In the genomic region with DNA sequence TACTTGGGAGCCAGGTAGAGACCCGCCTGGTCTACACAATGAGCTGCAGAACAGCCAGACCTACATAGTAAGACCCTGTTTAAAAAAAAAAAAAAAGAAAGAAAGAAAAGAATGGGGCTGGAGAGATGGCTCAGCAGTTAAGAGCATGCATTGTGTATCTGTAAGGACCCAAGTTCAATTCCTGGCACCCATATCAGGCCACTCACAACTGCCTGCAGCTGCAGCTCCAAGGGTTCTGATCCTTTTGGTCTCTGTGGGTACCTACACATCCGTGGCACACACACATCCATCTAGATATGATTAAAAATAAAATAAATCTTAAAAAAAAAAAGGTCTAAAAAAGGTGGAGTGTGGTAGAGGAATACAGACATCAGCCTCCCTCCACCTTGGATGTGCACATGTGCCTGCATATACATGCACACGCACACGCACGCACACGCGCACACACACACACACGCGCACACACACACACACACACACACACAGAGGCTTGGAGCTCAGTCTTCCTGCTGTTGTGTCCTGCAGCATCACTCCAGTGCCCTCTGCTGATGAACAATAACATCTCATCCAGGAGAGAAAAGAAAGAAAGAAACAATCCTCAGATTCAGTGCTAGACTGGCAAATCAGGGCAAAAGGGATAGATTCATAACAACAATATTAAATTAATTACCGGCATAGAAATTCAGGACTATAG, we compare ENCODE assay signal across 11 mouse cellular contexts. TPM values are rescaled to one million over a fixed set of nuclear protein-coding genes. Genes with fewer than 3 reads are reported as not detected.
A peak's percentile ranks its signal among the peaks of the same experiment; 100 is the strongest.
DNase-seq lines count a peak whose midpoint lies in the region; ATAC-seq and TF ChIP-seq lines count a peak whose summit lies in the region.
"Had no signal": no experiment of that assay in that cellular context is flagged by ENCODE, and none has a peak within 500 bp of the region (broad histone marks: within the 10 kb centered on the region; RNA-seq: fewer than 3 reads in every experiment).

No protein-coding gene starts in this region.

- no peak overlapping the region for H3K27ac ChIP-seq in heart, embryonic 11.5 days (ENCODE audit: low read depth, low read length)
- H3K27ac ChIP-seq in liver, adult 2 months (replicated peaks; ENCODE audit: insufficient read depth, low read depth, low read length), result no peak overlapping the region
- no peak overlapping the region for H3K27ac ChIP-seq in liver, embryonic 12.5 days
- H3K27ac ChIP-seq in MEL (ENCODE audit: control insufficient read depth, low read depth, low read length), result no peak overlapping the region
- H3K27ac ChIP-seq: liver, embryonic 13.5 days had no signal

- 79% methylated on average over 10 of the region's 10 CpGs for WGBS in heart, embryonic 11.5 days (ENCODE audit: insufficient replicate concordance)
- 84% methylated on average over 10 of the region's 10 CpGs for WGBS in liver, adult 2 months
- WGBS in liver, embryonic 12.5 days (ENCODE audit: insufficient replicate concordance), result 73% methylated on average over 10 of the region's 10 CpGs

- no peak overlapping the region for H3K4me3 ChIP-seq in heart, embryonic 11.5 days (ENCODE audit: low read depth, low read length)
- H3K4me3 ChIP-seq in liver, adult 2 months (ENCODE audit: insufficient read depth, low read depth, low read length), result no peak overlapping the region
- no peak overlapping the region for H3K4me3 ChIP-seq in liver, embryonic 12.5 days
- H3K4me3 ChIP-seq in MEL (ENCODE audit: control insufficient read depth in 1 of 2, insufficient read depth in 1 of 2, low read depth in 2 of 2, low read length in 2 of 2), result no peak overlapping the region
- H3K4me3 ChIP-seq: liver, embryonic 13.5 days had no signal

- no peak for TF ChIP-seq EP300 in MEL (IDR thresholded peaks at IDR 0.05; ENCODE audit: low read depth in 1 of 2, low read length in 2 of 2)

- TF ChIP-seq RAD21 in MEL (IDR thresholded peaks at IDR 0.05; ENCODE audit: low read depth, low read length), result peak; percentile 42

- no peak overlapping the region for H3K4me2 ChIP-seq in heart, embryonic 11.5 days
- H3K4me2 ChIP-seq in liver, embryonic 12.5 days, result no peak overlapping the region
- H3K4me2 ChIP-seq: liver, embryonic 13.5 days had no signal

- no peak for TF ChIP-seq POLR2A in liver, adult 2 months (IDR thresholded peaks at IDR 0.05; ENCODE audit: extremely low read depth, insufficient read depth, low read length)
- TF ChIP-seq POLR2A in MEL (IDR thresholded peaks at IDR 0.05; ENCODE audit: control insufficient read depth in 1 of 2, insufficient read depth in 1 of 2, low read depth in 1 of 2, low read length in 2 of 2, poor library complexity in 1 of 2), result no peak

- no peaks in the 10 kb centered on the region for H3K79me2 ChIP-seq in liver, adult 2 months (ENCODE audit: control insufficient read depth, insufficient read depth, low read length)
- H3K79me2 ChIP-seq in MEL (ENCODE audit: control insufficient read depth, insufficient read depth, low read length, poor library complexity), result no peaks in the 10 kb centered on the region

- ATAC-seq in heart, embryonic 11.5 days (replicated peaks; ENCODE audit: insufficient number of reproducible peaks, low FRiP score, low TSS enrichment), result no peak
- ATAC-seq in liver, embryonic 12.5 days, result no peak
- peak; percentile 19 for ATAC-seq in inflammation-experienced regulatory T-cells, adult 6 months
- no peak for ATAC-seq in megakaryocyte-erythroid progenitor cell, adult 5-6 weeks (replicated peaks; ENCODE audit: low FRiP score, low TSS enrichment, poor library complexity, severe bottlenecking)
- ATAC-seq: forebrain, embryonic 16.5 days had no signal

- peak; percentile 29; the same call in 1 of the 2 replicates for TF ChIP-seq CTCF in liver, adult 2 months (IDR thresholded peaks at IDR 0.05; ENCODE audit: low read depth, low read length)
- peak in 2 of 3 experiments; percentile 42 to 49; a peak in 3 of 6 replicates for TF ChIP-seq CTCF in MEL (IDR thresholded peaks at IDR 0.05 in 2 of 3, conservative IDR thresholded peaks at IDR 0.05 in 1 of 3; ENCODE audit: control insufficient read depth in 1 of 3, insufficient read depth in 1 of 3, low read depth in 2 of 3, low read length in 3 of 3, poor library complexity in 1 of 3, severe bottlenecking in 1 of 3)

- no peaks in the 10 kb centered on the region for H3K36me3 ChIP-seq in heart, embryonic 11.5 days (ENCODE audit: control insufficient read depth, insufficient read depth, low read length)
- no peaks in the 10 kb centered on the region for H3K36me3 ChIP-seq in liver, adult 2 months (ENCODE audit: control insufficient read depth, insufficient read depth, low read length)
- no peaks in the 10 kb centered on the region for H3K36me3 ChIP-seq in liver, embryonic 12.5 days
- H3K36me3 ChIP-seq in MEL (ENCODE audit: control insufficient read depth in 1 of 2, insufficient read depth in 2 of 2, low read length in 2 of 2), result peaks cover 0 to 12% of the 10 kb centered on the region in 2 experiments; a peak in 2 of 4 replicates
- H3K36me3 ChIP-seq: liver, embryonic 13.5 days had no signal

- no peaks in the 10 kb centered on the region for H3K27me3 ChIP-seq in heart, embryonic 11.5 days (ENCODE audit: control insufficient read depth, insufficient read depth, low read length)
- H3K27me3 ChIP-seq in liver, adult 2 months (ENCODE audit: control insufficient read depth, insufficient read depth, low read length), result no peaks in the 10 kb centered on the region
- peaks cover 10% of the 10 kb centered on the region for H3K27me3 ChIP-seq in liver, embryonic 12.5 days (replicated peaks)
- H3K27me3 ChIP-seq in MEL (ENCODE audit: control insufficient read depth in 1 of 2, insufficient read depth in 2 of 2, low read length in 2 of 2), result no peaks in the 10 kb centered on the region
- H3K27me3 ChIP-seq: liver, embryonic 13.5 days had no signal

- H3K4me1 ChIP-seq in heart, embryonic 11.5 days (ENCODE audit: control insufficient read depth, insufficient read depth, low read length), result no peaks in the 10 kb centered on the region
- H3K4me1 ChIP-seq in liver, adult 2 months (ENCODE audit: control insufficient read depth, insufficient read depth, low read length), result peaks cover 2% of the 10 kb centered on the region; the same call in 1 of the 2 replicates
- H3K4me1 ChIP-seq in liver, embryonic 12.5 days, result no peaks in the 10 kb centered on the region
- H3K4me1 ChIP-seq in MEL (ENCODE audit: control insufficient read depth in 1 of 2, insufficient read depth in 2 of 2, low read length in 2 of 2), result peaks cover 0 to 7% of the 10 kb centered on the region in 2 experiments; a peak in 3 of 4 replicates
- H3K4me1 ChIP-seq: liver, embryonic 13.5 days had no signal

- no peak overlapping the region for H3K9ac ChIP-seq in heart, embryonic 11.5 days (ENCODE audit: low read depth, low read length)
- H3K9ac ChIP-seq in liver, adult 2 months (ENCODE audit: low read depth, low read length), result no peak overlapping the region
- no peak overlapping the region for H3K9ac ChIP-seq in liver, embryonic 12.5 days
- H3K9ac ChIP-seq in MEL (ENCODE audit: control insufficient read depth, low read depth, low read length, poor library complexity, severe bottlenecking), result no peak overlapping the region
- H3K9ac ChIP-seq: liver, embryonic 13.5 days had no signal

- DNase-seq in heart, adult 11 months, result peak; percentile 74
- no peak for DNase-seq in liver, adult 2 months (ENCODE audit: extremely low read depth, low read depth, low spot score)
- DNase-seq in MEL (ENCODE audit: low read depth, low spot score), result peak; percentile 31
- DNase-seq in yolk sac, embryonic 10.5 days (ENCODE audit: low spot score), result no peak
- DNase-seq: cerebellum, adult 11 months; liver, embryonic 13.5 days had no signal

- no peaks in the 10 kb centered on the region for H3K9me3 ChIP-seq in heart, embryonic 11.5 days (replicated peaks; ENCODE audit: control insufficient read depth, low read length)
- H3K9me3 ChIP-seq in liver, embryonic 12.5 days (replicated peaks), result no peaks in the 10 kb centered on the region
- H3K9me3 ChIP-seq in MEL (replicated peaks; ENCODE audit: insufficient read depth, low read length), result no peaks in the 10 kb centered on the region
- H3K9me3 ChIP-seq: liver, embryonic 13.5 days had no signal

TF ChIP-seq in MEL, 35 proteins besides CTCF, POLR2A, EP300 and RAD21:
- TF ChIP-seq CHD1 (IDR thresholded peaks at IDR 0.05; ENCODE audit: low read depth, low read length), result no peak
- no peak for TF ChIP-seq MXI1 (IDR thresholded peaks at IDR 0.05; ENCODE audit: low read depth, low read length)
- TF ChIP-seq TCF12 (IDR thresholded peaks at IDR 0.05; ENCODE audit: low read depth, low read length), result no peak
- TF ChIP-seq SMC3 (IDR thresholded peaks at IDR 0.05; ENCODE audit: low read depth, low read length), result peak; percentile 43
- TF ChIP-seq MEF2A (IDR thresholded peaks at IDR 0.05; ENCODE audit: extremely low read depth, insufficient replicate concordance, low read depth, low read length, poor library complexity, severe bottlenecking), result no peak
- TF ChIP-seq ZC3H11A (IDR thresholded peaks at IDR 0.05; ENCODE audit: low read depth, low read length), result no peak

RNA-seq across cellular contexts. Expression of gene Ccdc171, which starts 10.2 kb away (rescaled TPM):
- polyA plus RNA-seq in heart, embryonic 11.5 days (2014; fragmentation: Nextera tagmentation; extraction: Ambion mirVana), result 2.5 and 4.9 TPM in 2 replicates
- 4.4 and 6.8 TPM in 2 replicates for total RNA-seq in liver, adult 2 months (2014; rRNA removed)
- polyA plus RNA-seq in liver, adult 2 months (2012; rRNA removed), result 0.45 and 1.4 TPM in 2 replicates
- polyA plus RNA-seq in liver, embryonic 12.5 days (2016; fragmentation: Nextera tagmentation; extraction: Ambion mirVana), result 2.4 and 2.6 TPM in 2 replicates
- 1.7 and 1.8 TPM in 2 replicates for total RNA-seq in MEL (2012; rRNA removed)
- polyA plus RNA-seq in MEL (2012; ENCODE audit: insufficient read depth in 1 of 2, insufficient read length in 2 of 2, low read depth in 1 of 2, low replicate concordance in 2 of 2, missing spikeins in 1 of 2), result 1 to 10 TPM in 1 of 2 experiments, not detected in 1; 1.6 TPM
- polyA plus RNA-seq in inflammation-experienced regulatory T-cells, adult 6 months (2017; shearing (Covaris generic)), result 10 to 100 TPM in 2 of 3 experiments, 1 to 10 TPM in 1; 6.4 to 15.4 (median 14.2) TPM
- 24.1 and 27.3 TPM in 2 replicates for total RNA-seq in megakaryocyte-erythroid progenitor cell, adult 5-6 weeks (2014; fragmentation: Nextera tagmentation)
- 22.4 and 28.7 TPM in 2 replicates for total RNA-seq in megakaryocyte-erythroid progenitor cell, adult 5-6 weeks (2017)

RNA-seq across cellular contexts. Expression of gene Psip1, which starts 28.9 kb away (rescaled TPM):
- 111 and 115 TPM in 2 replicates for polyA plus RNA-seq in heart, embryonic 11.5 days (2014; fragmentation: Nextera tagmentation; extraction: Ambion mirVana)
- total RNA-seq in liver, adult 2 months (2014; rRNA removed), result 16.0 and 17.7 TPM in 2 replicates
- 4.4 and 6.9 TPM in 2 replicates for polyA plus RNA-seq in liver, adult 2 months (2012; rRNA removed)
- polyA plus RNA-seq in liver, embryonic 12.5 days (2016; fragmentation: Nextera tagmentation; extraction: Ambion mirVana), result 92.0 and 100.0 TPM in 2 replicates
- 68.1 and 81.0 TPM in 2 replicates for total RNA-seq in MEL (2012; rRNA removed)
- 100 to 1,000 TPM in 1 of 2 experiments, 10 to 100 TPM in 1; 54.0 to 161 TPM for polyA plus RNA-seq in MEL (2012; ENCODE audit: insufficient read depth in 1 of 2, insufficient read length in 2 of 2, low read depth in 1 of 2, low replicate concordance in 2 of 2, missing spikeins in 1 of 2)
- 10 to 100 TPM; 64.5 to 71.5 (median 67.4) TPM for polyA plus RNA-seq in inflammation-experienced regulatory T-cells, adult 6 months (2017; shearing (Covaris generic))
- total RNA-seq in megakaryocyte-erythroid progenitor cell, adult 5-6 weeks (2014; fragmentation: Nextera tagmentation), result 189 and 197 TPM in 2 replicates
- total RNA-seq in megakaryocyte-erythroid progenitor cell, adult 5-6 weeks (2017), result 355 and 428 TPM in 2 replicates

Comparison
In these comparisons a context has a peak if more than half of its experiments do, and no peak if none do; other contexts are left out.
1. DNase-seq: peak in heart, adult 11 months (single experiment) and MEL (single experiment); none in liver, adult 2 months (single experiment) and yolk sac, embryonic 10.5 days (single experiment).